Mouse (Mus musculus): Measurements from ENCODE around the gene Itpr1. TPM values are rescaled to one million over a fixed set of nuclear protein-coding genes. Genes with fewer than 3 reads are reported as not detected.

Gene Itpr1
- polyA plus RNA-seq (2016; fragmentation: Nextera tagmentation; extraction: Ambion mirVana): 10.0 and 11.2 TPM in 2 replicates

DNA sequence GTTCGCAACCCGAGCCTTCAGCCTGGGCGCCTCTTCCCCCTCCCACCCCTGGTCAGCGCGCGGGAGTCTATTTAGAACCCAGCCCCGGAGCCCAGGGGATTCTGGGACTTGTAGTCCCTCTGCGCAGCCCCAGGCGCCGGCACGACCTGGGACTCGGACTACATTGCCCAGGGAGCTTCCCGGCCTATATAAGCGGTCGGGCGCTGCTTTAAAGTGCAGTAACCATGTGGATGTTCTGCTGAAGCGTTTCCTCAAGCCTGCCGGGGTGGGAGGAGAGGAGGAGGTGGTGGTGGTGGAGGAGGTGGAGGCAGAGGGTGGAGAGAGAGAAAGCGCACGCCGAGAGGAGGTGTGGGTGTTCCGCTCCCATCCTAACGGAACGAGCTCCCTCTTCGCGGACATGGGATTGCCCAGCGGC is at the start of gene Itpr1:
Gene Itpr1 (plus strand): TSS at position 216 of the 415 bp plus-strand sequence.
- Histone ChIP-seq H3K4me1 (peaks cover 45% of the 10 kb centered on the region), H3K9me3 (no peaks in the 10 kb centered on the region), H3K27ac (replicated peaks) (peak within 1 kb of the TSS; percentile 88), H3K27me3 (replicated peaks; ENCODE audit: low read depth, poor library complexity, severe bottlenecking) (0 out of 2 replicates have a peak, but pooled peaks cover 5% of the 10 kb centered on the region), H3K36me3 (replicated peaks) (peaks cover 7% of the 10 kb centered on the region), H3K4me3 (peak within 1 kb of the TSS; percentile 83)
- WGBS: under 1% methylated on average over 27 of the region's 27 CpGs
- peak; percentile 99 for DNase-seq (ENCODE audit: low spot score)

DNA sequence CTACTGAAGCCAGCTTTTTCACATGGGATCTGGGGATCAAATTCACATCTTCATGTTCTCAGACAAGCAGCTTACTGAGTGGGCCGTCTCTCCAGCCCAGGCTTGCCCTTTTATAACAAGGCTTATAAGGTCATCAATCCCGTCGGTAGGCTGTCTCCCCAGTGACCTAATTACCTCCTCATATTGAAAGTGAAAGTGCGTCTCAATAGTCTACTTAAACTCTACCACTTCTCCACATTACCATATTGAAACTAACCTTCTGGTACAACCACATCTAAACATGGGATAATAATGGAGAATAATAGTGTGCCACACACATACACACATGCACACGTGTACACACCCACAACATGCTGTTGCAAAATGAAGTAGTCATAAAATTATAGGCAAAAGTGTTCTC is 48.0 kb upstream of the Itpr1 start:
- 79% methylated on average over 5 of the region's 5 CpGs for WGBS
- peaks cover 11% of the 10 kb centered on the region for H3K36me3 ChIP-seq (replicated peaks)
- H3K4me3 ChIP-seq: no peak overlapping the region
- peaks cover 15% of the 10 kb centered on the region for H3K4me1 ChIP-seq
- no peak overlapping the region for H3K27ac ChIP-seq (replicated peaks)
- DNase-seq (ENCODE audit: low spot score): no peak
- H3K27me3 ChIP-seq (replicated peaks; ENCODE audit: low read depth, poor library complexity, severe bottlenecking): no peaks in the 10 kb centered on the region
- H3K9me3 ChIP-seq: no peaks in the 10 kb centered on the region

DNA sequence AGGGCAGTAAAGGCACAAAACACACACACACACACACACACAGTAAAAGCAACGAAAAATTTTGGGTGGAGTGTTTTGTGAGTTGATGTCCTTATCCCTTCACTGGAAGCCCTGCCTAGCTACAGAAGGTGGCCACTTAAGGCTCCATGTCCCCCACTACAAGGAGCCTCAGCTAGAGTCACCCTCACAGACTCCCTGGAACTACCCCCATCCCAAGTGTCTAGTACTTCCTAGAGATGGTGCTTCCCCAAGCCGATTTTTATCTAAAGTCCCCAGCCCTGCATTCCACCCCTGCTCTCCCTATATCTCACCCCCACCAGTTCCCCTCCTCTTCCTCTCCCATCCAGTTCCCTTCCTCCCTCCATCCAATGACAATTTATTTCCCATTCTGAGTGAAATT is 47.3 kb upstream of the Itpr1 start:
- WGBS: 89% methylated on average over 2 of the region's 2 CpGs
- no peak for DNase-seq (ENCODE audit: low spot score)
- Histone ChIP-seq H3K27me3 (replicated peaks; ENCODE audit: low read depth, poor library complexity, severe bottlenecking) (no peaks in the 10 kb centered on the region), H3K4me3 (no peak overlapping the region), H3K4me1 (peaks cover 10% of the 10 kb centered on the region), H3K9me3 (no peaks in the 10 kb centered on the region), H3K36me3 (replicated peaks) (peaks cover 11% of the 10 kb centered on the region), H3K27ac (replicated peaks) (no peak overlapping the region)

DNA sequence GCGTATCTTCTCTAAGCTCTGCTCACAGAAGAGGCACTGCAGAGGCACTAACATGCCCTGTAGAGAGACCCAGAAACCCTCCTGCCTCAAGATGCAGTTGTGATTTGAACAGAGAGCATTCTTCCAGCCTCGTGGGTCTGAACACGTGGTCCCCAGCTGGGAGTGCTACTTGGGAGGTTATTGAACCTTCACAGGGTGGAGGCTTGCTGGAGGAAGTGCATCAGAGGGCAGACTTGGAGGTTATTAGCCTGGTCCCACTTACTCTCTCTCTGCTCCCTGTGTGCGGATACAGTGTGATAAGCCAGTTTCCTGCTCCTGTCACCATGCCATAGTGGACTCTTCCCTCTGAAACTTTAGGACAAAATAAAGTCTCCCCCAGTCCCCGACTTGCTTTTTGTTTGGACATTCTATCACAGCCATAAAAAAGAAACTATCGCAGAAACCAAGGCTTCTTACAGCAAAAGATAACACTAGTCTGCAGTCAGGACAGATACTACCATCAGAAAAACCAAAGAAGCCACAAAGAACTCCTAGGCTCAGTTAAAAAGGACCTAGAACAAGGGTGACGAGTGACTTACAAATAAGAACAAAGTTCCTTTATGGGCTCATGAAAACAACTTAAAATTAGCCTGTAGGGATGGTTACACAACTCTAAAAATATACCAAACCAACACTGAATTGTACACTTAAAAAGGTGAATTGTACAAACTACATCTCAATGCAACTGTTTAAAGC is 44.8 kb upstream of the Itpr1 start:
- WGBS: 78% methylated on average over 7 of the region's 7 CpGs
- no peak overlapping the region for H3K27ac ChIP-seq (replicated peaks)
- H3K9me3 ChIP-seq: no peaks in the 10 kb centered on the region
- H3K4me1 ChIP-seq: no peaks in the 10 kb centered on the region
- no peak for DNase-seq (ENCODE audit: low spot score)
- H3K4me3 ChIP-seq: no peak overlapping the region
- peaks cover 28% of the 10 kb centered on the region for H3K36me3 ChIP-seq (replicated peaks)
- no peaks in the 10 kb centered on the region for H3K27me3 ChIP-seq (replicated peaks; ENCODE audit: low read depth, poor library complexity, severe bottlenecking)

DNA sequence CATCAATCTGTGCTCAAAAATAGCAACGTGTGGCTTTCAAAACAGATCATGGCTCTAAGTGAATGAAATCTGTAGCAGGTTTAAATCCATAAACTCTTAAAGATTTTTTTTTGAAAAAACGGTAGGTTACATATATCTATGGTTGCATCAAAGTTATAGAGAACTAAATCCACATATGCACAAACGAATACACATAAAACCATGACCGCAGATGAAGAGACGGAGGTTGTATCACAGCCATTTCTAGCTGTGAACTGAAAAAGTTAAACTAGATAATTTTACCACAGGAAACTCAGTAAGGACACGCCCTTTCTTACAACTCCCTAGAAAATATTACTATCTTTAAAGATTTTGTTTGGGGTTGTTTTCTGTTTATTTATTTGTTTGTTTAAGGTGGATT is 44.2 kb upstream of the Itpr1 start:
- Histone ChIP-seq H3K9me3 (no peaks in the 10 kb centered on the region), H3K36me3 (replicated peaks) (peaks cover 34% of the 10 kb centered on the region), H3K4me1 (no peaks in the 10 kb centered on the region), H3K4me3 (no peak overlapping the region), H3K27ac (replicated peaks) (no peak overlapping the region), H3K27me3 (replicated peaks; ENCODE audit: low read depth, poor library complexity, severe bottlenecking) (no peaks in the 10 kb centered on the region)
- no peak for DNase-seq (ENCODE audit: low spot score)
- WGBS: 92% methylated on average over 6 of the region's 6 CpGs

DNA sequence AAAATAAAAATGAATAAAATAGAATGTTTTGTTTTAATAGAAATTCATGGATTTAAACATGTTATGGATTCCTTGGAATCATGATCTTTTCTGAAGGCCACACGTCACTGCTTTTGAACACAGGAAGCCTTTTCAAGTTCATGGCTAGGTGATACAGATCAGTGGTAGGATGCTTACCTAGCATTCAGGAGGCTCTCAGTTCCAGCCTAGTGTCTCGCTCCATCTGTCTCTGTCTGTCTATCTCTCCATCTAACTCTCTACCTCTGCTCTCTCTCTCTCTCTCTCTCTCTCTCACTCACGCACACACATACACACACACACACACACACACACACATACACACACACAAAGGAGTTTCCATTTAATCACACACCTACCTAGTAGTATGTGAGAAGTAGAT is 43.4 kb upstream of the Itpr1 start:
- peaks cover 37% of the 10 kb centered on the region for H3K36me3 ChIP-seq (replicated peaks)
- no peaks in the 10 kb centered on the region for H3K27me3 ChIP-seq (replicated peaks; ENCODE audit: low read depth, poor library complexity, severe bottlenecking)
- no peak for DNase-seq (ENCODE audit: low spot score)
- no peak overlapping the region for H3K4me3 ChIP-seq
- no peaks in the 10 kb centered on the region for H3K4me1 ChIP-seq
- H3K27ac ChIP-seq (replicated peaks): no peak overlapping the region
- WGBS: 94% methylated on average over 3 of the region's 3 CpGs
- H3K9me3 ChIP-seq: no peaks in the 10 kb centered on the region

DNA sequence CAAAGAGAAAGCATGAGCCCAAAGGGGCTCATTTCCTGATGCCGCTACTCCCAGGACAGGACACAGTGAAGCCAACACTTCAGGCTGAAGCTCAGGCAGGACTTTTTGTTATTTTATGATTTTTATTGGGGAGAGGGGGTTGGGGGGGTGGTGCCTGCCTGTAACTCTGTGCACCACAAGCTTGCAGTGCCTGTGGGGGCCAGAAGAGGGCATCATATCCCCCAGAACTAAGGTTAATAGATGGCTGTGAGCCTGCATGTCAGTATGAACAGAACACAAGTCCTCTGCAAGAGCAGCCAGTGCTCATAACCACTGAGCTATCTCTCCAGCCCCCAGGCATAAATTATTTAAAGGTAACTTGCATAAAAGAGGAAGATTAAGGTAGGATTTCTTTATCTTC is 40.7 kb upstream of the Itpr1 start:
- WGBS: 98% methylated on average over 1 of the region's 1 CpGs
- no peak overlapping the region for H3K27ac ChIP-seq (replicated peaks)
- H3K9me3 ChIP-seq: no peaks in the 10 kb centered on the region
- H3K27me3 ChIP-seq (replicated peaks; ENCODE audit: low read depth, poor library complexity, severe bottlenecking): no peaks in the 10 kb centered on the region
- peaks cover 49% of the 10 kb centered on the region for H3K36me3 ChIP-seq (replicated peaks)
- no peak overlapping the region for H3K4me3 ChIP-seq
- H3K4me1 ChIP-seq: no peaks in the 10 kb centered on the region
- DNase-seq (ENCODE audit: low spot score): no peak

DNA sequence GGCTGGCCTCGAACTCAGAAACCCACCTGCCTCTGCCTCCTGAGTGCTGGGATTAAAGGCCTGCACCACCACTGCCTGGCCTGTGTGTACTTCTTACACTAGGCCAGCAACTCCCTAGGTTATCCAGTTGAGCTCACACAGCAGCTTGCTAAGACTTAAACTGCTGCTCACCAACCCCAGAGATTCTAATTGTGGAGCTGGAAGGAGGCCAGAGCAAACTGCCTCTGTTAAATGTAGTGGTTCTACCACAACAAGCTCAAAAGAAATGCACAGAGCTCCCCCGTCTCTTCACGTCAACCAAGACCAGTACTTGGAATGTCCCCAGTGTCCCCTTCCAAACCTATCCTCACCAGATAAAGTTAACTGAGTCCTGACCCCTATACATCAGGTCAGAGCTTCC is 38.7 kb upstream of the Itpr1 start:
- DNase-seq (ENCODE audit: low spot score): no peak
- WGBS: 90% methylated on average over 3 of the region's 3 CpGs

DNA sequence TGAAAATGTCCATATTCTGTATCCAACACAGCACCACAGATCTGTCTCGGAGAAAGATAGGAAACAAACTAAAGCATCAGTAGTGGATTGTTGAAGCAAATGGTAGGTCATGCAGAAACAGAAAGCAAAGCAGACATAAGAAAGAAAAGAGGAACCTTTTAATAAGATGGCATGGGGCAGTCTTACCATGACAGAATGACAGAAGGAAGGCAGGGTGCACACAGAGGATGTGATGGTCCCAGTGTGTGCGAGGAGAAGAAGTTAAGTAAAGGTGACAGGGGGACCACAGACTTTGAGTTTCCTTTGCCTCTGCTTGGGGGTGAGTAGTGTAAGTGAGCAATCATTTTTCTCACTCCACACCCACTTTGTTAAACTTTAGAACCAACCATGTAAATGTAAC is 33.8 kb upstream of the Itpr1 start:
- H3K4me3 ChIP-seq: no peak overlapping the region
- peaks cover 2% of the 10 kb centered on the region; the same call in 1 of the 2 replicates for H3K4me1 ChIP-seq
- no peak for DNase-seq (ENCODE audit: low spot score)
- no peaks in the 10 kb centered on the region for H3K9me3 ChIP-seq
- H3K27ac ChIP-seq (replicated peaks): no peak overlapping the region
- peaks cover 18% of the 10 kb centered on the region for H3K36me3 ChIP-seq (replicated peaks)
- 90% methylated on average over 2 of the region's 2 CpGs for WGBS
- H3K27me3 ChIP-seq (replicated peaks; ENCODE audit: low read depth, poor library complexity, severe bottlenecking): no peaks in the 10 kb centered on the region

More for the DNA sequence above, 38.7 kb upstream of the Itpr1 start:
- Histone ChIP-seq H3K36me3 (replicated peaks) (peaks cover 44% of the 10 kb centered on the region), H3K4me3 (no peak overlapping the region), H3K27me3 (replicated peaks; ENCODE audit: low read depth, poor library complexity, severe bottlenecking) (no peaks in the 10 kb centered on the region), H3K9me3 (no peaks in the 10 kb centered on the region), H3K4me1 (no peaks in the 10 kb centered on the region), H3K27ac (replicated peaks) (no peak overlapping the region)

DNA sequence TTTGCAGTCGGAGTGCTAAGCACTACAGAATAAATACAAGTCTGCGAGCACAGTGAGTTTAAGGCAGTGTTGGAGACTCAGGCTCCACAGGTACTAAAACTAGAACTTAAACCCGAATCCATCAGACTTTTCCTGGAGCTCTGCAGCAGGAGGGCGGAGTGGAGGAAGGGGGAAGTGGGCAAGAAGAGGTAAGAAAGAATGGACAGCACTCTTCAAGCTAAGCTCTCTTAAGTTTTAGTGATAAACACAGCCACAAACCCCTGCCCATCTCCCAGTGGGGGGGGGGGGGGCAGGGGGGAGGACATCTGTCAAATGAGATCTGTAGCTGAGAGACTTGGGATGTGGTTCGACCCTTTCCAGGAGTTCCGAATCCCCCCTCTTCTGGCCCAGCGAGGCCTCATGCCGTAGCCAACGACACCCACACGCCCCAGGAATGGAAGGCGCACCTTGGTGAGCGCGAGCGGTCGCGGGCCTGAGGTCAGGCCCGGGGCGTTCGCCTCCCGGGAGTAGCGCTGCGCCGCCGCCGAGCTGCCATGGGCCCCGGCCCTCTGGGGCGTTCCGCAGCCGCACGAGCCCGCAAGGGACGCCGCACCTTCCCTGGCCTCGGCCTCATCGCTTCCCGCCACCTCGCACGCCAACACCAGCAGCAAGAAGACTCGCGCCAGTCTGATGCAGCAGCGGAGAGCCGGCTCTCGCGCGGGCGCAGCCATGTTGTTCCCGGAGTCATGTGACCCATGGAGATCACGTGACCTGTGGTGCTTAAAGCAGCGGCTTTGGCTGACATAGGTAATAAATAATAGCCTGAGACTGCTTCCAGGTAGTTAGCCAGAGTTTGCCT is 27.8 kb upstream of the Itpr1 start, which contains the start of gene Sumf1:
Gene Sumf1 (minus strand): TSS at position 736 of the 838 bp plus-strand sequence.
- no peaks in the 10 kb centered on the region for H3K9me3 ChIP-seq
- H3K4me3 ChIP-seq: peak within 1 kb of the TSS; percentile 90
- no peaks in the 10 kb centered on the region for H3K36me3 ChIP-seq (replicated peaks)
- H3K27ac ChIP-seq (replicated peaks): peak within 1 kb of the TSS; percentile 87
- H3K27me3 ChIP-seq (replicated peaks; ENCODE audit: low read depth, poor library complexity, severe bottlenecking): peaks cover under 1% of the 10 kb centered on the region
- 5% methylated on average over 49 of the region's 49 CpGs for WGBS
- peaks cover 11% of the 10 kb centered on the region for H3K4me1 ChIP-seq
- peak; percentile 92 for DNase-seq (ENCODE audit: low spot score)

DNA sequence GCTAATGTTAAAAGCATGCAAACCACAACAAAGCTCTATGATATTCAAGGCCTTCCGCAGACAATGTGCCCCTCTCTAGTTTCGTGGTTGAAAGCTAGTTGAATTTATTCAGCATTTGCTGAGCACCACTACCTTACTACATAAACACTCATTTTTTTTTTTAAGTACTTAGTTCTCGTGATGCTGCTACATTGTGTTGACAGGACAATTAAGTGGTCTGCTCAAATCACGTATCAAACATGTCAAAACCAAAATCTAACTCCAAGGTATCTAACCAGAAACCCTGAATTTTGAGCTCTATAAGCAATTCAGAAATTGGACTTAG is 27.2 kb upstream of the Itpr1 start:
- 23% methylated on average over 4 of the region's 4 CpGs for WGBS
- Histone ChIP-seq H3K36me3 (replicated peaks) (no peaks in the 10 kb centered on the region), H3K4me1 (peaks cover 11% of the 10 kb centered on the region), H3K27me3 (replicated peaks; ENCODE audit: low read depth, poor library complexity, severe bottlenecking) (peaks cover 4% of the 10 kb centered on the region), H3K4me3 (peak overlapping the region; percentile 90), H3K9me3 (no peaks in the 10 kb centered on the region), H3K27ac (replicated peaks) (peak overlapping the region; percentile 87)
- no peak for DNase-seq (ENCODE audit: low spot score)

DNA sequence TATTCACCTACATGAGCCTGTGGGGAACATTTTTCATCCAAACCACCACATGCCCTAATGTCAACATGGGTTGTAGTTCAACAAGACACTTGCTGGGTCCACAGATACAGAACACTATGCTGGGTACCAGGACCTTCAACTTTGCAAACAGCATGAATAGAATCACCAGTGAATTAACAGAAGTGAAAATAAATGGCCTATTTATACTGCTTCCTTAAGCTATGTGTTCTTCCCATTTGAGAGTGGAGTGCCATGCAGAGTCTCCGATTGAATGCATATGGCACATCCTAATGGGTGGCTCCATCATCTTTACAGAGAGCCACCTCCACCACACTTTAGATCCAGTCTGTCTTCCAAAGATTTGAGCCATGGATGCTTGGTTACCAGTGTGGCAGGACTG is 22.2 kb upstream of the Itpr1 start:
- WGBS: 94% methylated on average over 1 of the region's 1 CpGs
- Histone ChIP-seq H3K9me3 (no peaks in the 10 kb centered on the region), H3K4me1 (no peaks in the 10 kb centered on the region), H3K4me3 (no peak overlapping the region), H3K36me3 (replicated peaks) (no peaks in the 10 kb centered on the region), H3K27ac (replicated peaks) (no peak overlapping the region), H3K27me3 (replicated peaks; ENCODE audit: low read depth, poor library complexity, severe bottlenecking) (peaks cover 4% of the 10 kb centered on the region)
- DNase-seq (ENCODE audit: low spot score): no peak

DNA sequence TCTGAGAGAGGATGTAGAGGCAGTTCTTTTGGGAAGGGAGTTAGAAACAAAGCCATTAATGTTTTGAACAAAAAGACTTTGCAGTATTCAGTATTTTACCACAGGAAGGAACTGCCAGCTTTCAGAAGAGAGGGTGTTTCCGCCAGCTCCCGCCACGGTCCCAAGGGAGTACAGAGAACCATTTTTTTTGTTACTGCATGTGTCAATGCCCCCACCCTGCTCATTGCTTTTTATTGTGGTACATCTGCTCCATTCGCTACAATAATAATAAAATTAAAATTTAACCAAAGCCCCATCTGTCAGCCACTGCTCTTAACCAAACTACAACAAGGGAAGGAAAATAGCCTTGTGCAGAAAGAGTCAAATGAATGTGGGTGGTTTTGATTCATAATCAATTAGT is 20.3 kb upstream of the Itpr1 start:
- H3K4me3 ChIP-seq: no peak overlapping the region
- 78% methylated on average over 4 of the region's 4 CpGs for WGBS

More for the DNA sequence above, 20.3 kb upstream of the Itpr1 start:
- DNase-seq (ENCODE audit: low spot score): no peak
- H3K4me1 ChIP-seq: no peaks in the 10 kb centered on the region
- H3K27ac ChIP-seq (replicated peaks): no peak overlapping the region
- no peaks in the 10 kb centered on the region for H3K36me3 ChIP-seq (replicated peaks)
- no peaks in the 10 kb centered on the region for H3K9me3 ChIP-seq
- peaks cover 4% of the 10 kb centered on the region for H3K27me3 ChIP-seq (replicated peaks; ENCODE audit: low read depth, poor library complexity, severe bottlenecking)

Data from embryonic facial prominence, embryonic 10.5 days (tissue).